8 mouse cellular contexts compared by ENCODE assay signal in genomic region chr4:156235360-156235770, GRCm38 (mm10). TPM values are rescaled to one million over a fixed set of nuclear protein-coding genes. Genes with fewer than 3 reads are reported as not detected.
DNase-seq lines count a peak whose midpoint lies in the region; ATAC-seq and TF ChIP-seq lines count a peak whose summit lies in the region.

No protein-coding gene starts in this region.

- peak overlapping the region; percentile 77 for H3K9ac ChIP-seq in intestine, embryonic 14.5 days (ENCODE audit: low read length)
- peak overlapping the region; percentile 79 for H3K9ac ChIP-seq in midbrain, embryonic 12.5 days (replicated peaks)

- no peaks in the 10 kb centered on the region for H3K27me3 ChIP-seq in cerebellum, adult 2 months (ENCODE audit: control insufficient read depth, insufficient read depth, low read length)
- no peaks in the 10 kb centered on the region for H3K27me3 ChIP-seq in intestine, embryonic 14.5 days (replicated peaks; ENCODE audit: control insufficient read depth, insufficient read depth, low read length)
- no peaks in the 10 kb centered on the region for H3K27me3 ChIP-seq in midbrain, embryonic 12.5 days

- H3K4me3 ChIP-seq in cerebellum, adult 2 months (replicated peaks; ENCODE audit: insufficient read depth, low read depth, low read length): peak overlapping the region; percentile 56
- H3K4me3 ChIP-seq in intestine, embryonic 14.5 days (ENCODE audit: low read depth, low read length): peak overlapping the region; percentile 91
- H3K4me3 ChIP-seq in midbrain, embryonic 12.5 days: peak overlapping the region; percentile 96

- under 1% methylated on average over 15 of the region's 15 CpGs for WGBS in cerebellum, adult 2 months
- WGBS in intestine, embryonic 14.5 days: under 1% methylated on average over 15 of the region's 15 CpGs
- WGBS in midbrain, embryonic 12.5 days: 1% methylated on average over 15 of the region's 15 CpGs

- peaks cover 3% of the 10 kb centered on the region; the same call in 1 of the 2 replicates for H3K4me1 ChIP-seq in cerebellum, adult 2 months (ENCODE audit: control insufficient read depth, insufficient read depth, low read length)
- 0 out of 2 replicates have a peak, but pooled peaks cover 3% of the 10 kb centered on the region for H3K4me1 ChIP-seq in intestine, embryonic 14.5 days (replicated peaks; ENCODE audit: control insufficient read depth, insufficient read depth, low read length)
- H3K4me1 ChIP-seq in midbrain, embryonic 12.5 days: peaks cover 21% of the 10 kb centered on the region

- peak in 1 of 2 experiments; percentile 50 for DNase-seq in cerebellum, adult 2 months
- DNase-seq in cerebellum, postnatal 4 days (ENCODE audit: low spot score in 2 of 2): no peak
- DNase-seq in thymus, postnatal 4 days: peak; percentile 47
- no peak for DNase-seq in thymus, postnatal 10 days (ENCODE audit: low spot score in 2 of 2)
- no peak for DNase-seq in intestine, embryonic 14.5 days (ENCODE audit: low spot score)
- DNase-seq in layer of hippocampus, postnatal 36 days: no peak
- no peak for DNase-seq in ovary, postnatal 14 days (ENCODE audit: low spot score)

- H3K9me3 ChIP-seq in intestine, embryonic 14.5 days (ENCODE audit: control insufficient read depth, low read length): no peaks in the 10 kb centered on the region
- no peaks in the 10 kb centered on the region for H3K9me3 ChIP-seq in midbrain, embryonic 12.5 days

- peak overlapping the region; percentile 62 for H3K27ac ChIP-seq in cerebellum, adult 2 months (ENCODE audit: insufficient read depth, low read length)
- H3K27ac ChIP-seq in intestine, embryonic 14.5 days (ENCODE audit: low read depth): peak overlapping the region; percentile 95
- H3K27ac ChIP-seq in midbrain, embryonic 12.5 days (replicated peaks): peak overlapping the region; percentile 90

- no peak for TF ChIP-seq POLR2A in cerebellum, adult 2 months (IDR thresholded peaks at IDR 0.05; ENCODE audit: borderline replicate concordance, insufficient read depth, low read length)

- peaks cover 61% of the 10 kb centered on the region for H3K36me3 ChIP-seq in intestine, embryonic 14.5 days (ENCODE audit: control insufficient read depth, insufficient read depth, low read length)
- H3K36me3 ChIP-seq in midbrain, embryonic 12.5 days: peaks cover 62% of the 10 kb centered on the region

- TF ChIP-seq CTCF in cerebellum, adult 2 months (IDR thresholded peaks at IDR 0.05; ENCODE audit: borderline replicate concordance, insufficient read depth, low read depth, low read length): no peak

- peak; percentile 16; the same call in 1 of the 2 replicates for ATAC-seq in intestine, embryonic 14.5 days (replicated peaks; ENCODE audit: low FRiP score, low TSS enrichment, low read depth)
- ATAC-seq in midbrain, embryonic 12.5 days (ENCODE audit: low FRiP score, low read depth): peak; percentile 28

- peak overlapping the region; percentile 60 for H3K4me2 ChIP-seq in intestine, embryonic 14.5 days (ENCODE audit: low read length)
- peak overlapping the region; percentile 95 for H3K4me2 ChIP-seq in midbrain, embryonic 12.5 days (replicated peaks)

RNA-seq across cellular contexts. Expression of gene Noc2l, which starts 0.4 kb away (rescaled TPM):
- polyA plus RNA-seq in cerebellum, adult 2 months (2012; rRNA removed): 73.5 and 75.9 TPM in 2 replicates
- 102 and 111 TPM in 2 replicates for polyA plus RNA-seq in intestine, embryonic 14.5 days (2014; fragmentation: Nextera tagmentation; extraction: Ambion mirVana)
- polyA plus RNA-seq in midbrain, embryonic 12.5 days (2016; fragmentation: Nextera tagmentation; extraction: Ambion mirVana): 85.2 and 93.7 TPM in 2 replicates
- 10 to 100 TPM; 65.7 to 71.6 TPM for total RNA-seq in layer of hippocampus, postnatal 36 days (2021)

RNA-seq across cellular contexts. Expression of gene Plekhn1, which starts 0.7 kb away (rescaled TPM):
- polyA plus RNA-seq in cerebellum, adult 2 months (2012; rRNA removed): 93.4 and 101 TPM in 2 replicates
- 19.7 and 20.1 TPM in 2 replicates for polyA plus RNA-seq in intestine, embryonic 14.5 days (2014; fragmentation: Nextera tagmentation; extraction: Ambion mirVana)
- 29.7 and 31.9 TPM in 2 replicates for polyA plus RNA-seq in midbrain, embryonic 12.5 days (2016; fragmentation: Nextera tagmentation; extraction: Ambion mirVana)
- 10 to 100 TPM; 43.1 to 44.9 TPM for total RNA-seq in layer of hippocampus, postnatal 36 days (2021)

RNA-seq across cellular contexts. Expression of gene Perm1, which starts 19.7 kb away (rescaled TPM):
- polyA plus RNA-seq in cerebellum, adult 2 months (2012; rRNA removed): 1.3 and 1.4 TPM in 2 replicates
- polyA plus RNA-seq in intestine, embryonic 14.5 days (2014; fragmentation: Nextera tagmentation; extraction: Ambion mirVana): 0.51 and 0.54 TPM in 2 replicates
- polyA plus RNA-seq in midbrain, embryonic 12.5 days (2016; fragmentation: Nextera tagmentation; extraction: Ambion mirVana): 2.0 and 2.1 TPM in 2 replicates
- under 1 TPM; 0.28 to 0.37 TPM for total RNA-seq in layer of hippocampus, postnatal 36 days (2021)

RNA-seq across cellular contexts. Expression of gene Samd11, which starts 20.1 kb away (rescaled TPM):
- 1.7 and 1.8 TPM in 2 replicates for polyA plus RNA-seq in cerebellum, adult 2 months (2012; rRNA removed)
- polyA plus RNA-seq in intestine, embryonic 14.5 days (2014; fragmentation: Nextera tagmentation; extraction: Ambion mirVana): 0.20 and 0.42 TPM in 2 replicates
- polyA plus RNA-seq in midbrain, embryonic 12.5 days (2016; fragmentation: Nextera tagmentation; extraction: Ambion mirVana): 5.2 and 5.6 TPM in 2 replicates
- 1 to 10 TPM; 4.1 to 4.8 TPM for total RNA-seq in layer of hippocampus, postnatal 36 days (2021)

RNA-seq across cellular contexts. Expression of gene AW011738, which starts 32.3 kb away (rescaled TPM):
- polyA plus RNA-seq in cerebellum, adult 2 months (2012; rRNA removed): 6.6 and 6.8 TPM in 2 replicates
- 0.69 and 1.1 TPM in 2 replicates for polyA plus RNA-seq in intestine, embryonic 14.5 days (2014; fragmentation: Nextera tagmentation; extraction: Ambion mirVana)
- 7.6 and 8.1 TPM in 2 replicates for polyA plus RNA-seq in midbrain, embryonic 12.5 days (2016; fragmentation: Nextera tagmentation; extraction: Ambion mirVana)
- total RNA-seq in layer of hippocampus, postnatal 36 days (2021): 1 to 10 TPM; 5.5 to 6.6 TPM
